Mouse (Mus musculus) lung, postnatal 0 days (tissue): ENCODE data around the gene Aff1. TPM values are rescaled to one million over a fixed set of nuclear protein-coding genes. Genes with fewer than 3 reads are reported as not detected.

Experiments
- ATAC-seq: fragments of 200-750 bp; cut with Nextera tagmentation; 2 replicates; pipeline ENCODE4 v1.8.0; 2017; ENCODE audit warnings: moderate library complexity
- DNase-seq: peaks from one replicate; pipeline ENCODE4 v3.0.0-alpha.2; 2016; ENCODE audit warnings: low spot score
- H3K27ac ChIP-seq: fragments of 300-500 bp; sonication (generic); 2 replicates; pipeline ENCODE4 v1.5.1; 2014; ENCODE audit warnings: antibody characterized with exemption, mild to moderate bottlenecking, low read length, mixed read lengths
- H3K27me3 ChIP-seq: fragments of 300-500 bp; sonication (generic); replicated peaks from 2 replicates; pipeline ENCODE4 v1.6.1; 2014; ENCODE audit warnings: low read length, mixed read lengths; ENCODE audit not compliant: insufficient read depth
- H3K36me3 ChIP-seq: fragments of 300-500 bp; sonication (generic); 2 replicates; pipeline ENCODE4 v1.6.1; 2014; ENCODE audit warnings: low read length, mixed read lengths; ENCODE audit not compliant: insufficient read depth
- H3K4me1 ChIP-seq: fragments of 300-500 bp; sonication (generic); 2 replicates; pipeline ENCODE4 v1.6.1; 2014; ENCODE audit warnings: antibody characterized with exemption, low read depth, low read length, mixed read lengths; ENCODE audit not compliant: insufficient read depth
- H3K4me2 ChIP-seq: fragments of 300-500 bp; sonication (generic); replicated peaks from 2 replicates; pipeline ENCODE4 v1.6.1; 2014; ENCODE audit warnings: low read depth, mild to moderate bottlenecking, low read length, moderate library complexity, mixed read lengths
- H3K4me3 ChIP-seq: fragments of 300-500 bp; sonication (generic); 2 replicates; pipeline ENCODE4 v1.5.1; 2014; ENCODE audit warnings: low read depth, low read length
- H3K9ac ChIP-seq: fragments of 300-500 bp; sonication (generic); replicated peaks from 2 replicates; pipeline ENCODE4 v1.6.1; 2014; ENCODE audit warnings: low read depth, mild to moderate bottlenecking
- H3K9me3 ChIP-seq: fragments of 300-500 bp; sonication (generic); 2 replicates; pipeline ENCODE4 v1.6.1; 2016; ENCODE audit warnings: low read length, mixed read lengths
- CTCF ChIP-seq: IDR thresholded peaks from 2 replicates; pipeline ENCODE4 v1.5.1; 2016; ENCODE audit warnings: antibody characterized with exemption, mild to moderate bottlenecking
- EP300 ChIP-seq: IDR thresholded peaks from 2 replicates; pipeline ENCODE4 v1.6.1; 2016; ENCODE audit warnings: antibody characterized with exemption, mild to moderate bottlenecking, control low read depth
- WGBS: fragments of 180-500 bp; shearing (Covaris S2); extraction: QIAGEN DNeasy Blood & Tissue Kit; methylation state at CpG from one replicate; pipeline ENCODE4 v1.1.7; 2014; 5-methylcytosine and 5-hydroxymethylcytosine counted together
- polyA plus RNA-seq: library from polyadenylated mRNA; unstranded; fragments of >200 nt; fragmentation: Nextera tagmentation; extraction: Ambion mirVana; gene quantifications from 2 replicates; pipeline ENCODE4 v1.2.1, GENCODE M21; 2015

The Aff1 gene
- polyA plus RNA-seq, 1 experiment from 2014 or later = 9.4 TPM

GRCm38 (mm10) chr5:103699537-103699936 lies 7.4 kb downstream of the Aff1 start:
- no peak overlapping the region for H3K9ac ChIP-seq
- ATAC-seq = no peak

GRCm38 (mm10) chr5:103700661-103701060 lies 8.5 kb downstream of the Aff1 start:
- 91% methylated on average over 2 of the region's 2 CpGs for whole genome bisulfite sequencing
- no peaks in the 10 kb centered on the region for H3K4me1 ChIP-seq
- TF ChIP-seq CTCF (no peak), EP300 (no peak)
- no peak overlapping the region for H3K4me2 ChIP-seq
- ATAC-seq (no peak), DNase-seq (no peak)
- no peaks in the 10 kb centered on the region for H3K27me3 ChIP-seq
- no peak overlapping the region for H3K9ac ChIP-seq
- H3K4me3 ChIP-seq = no peak overlapping the region
- H3K27ac ChIP-seq = no peak overlapping the region
- no peaks in the 10 kb centered on the region for H3K9me3 ChIP-seq
- no peaks in the 10 kb centered on the region for H3K36me3 ChIP-seq

More at GRCm38 (mm10) chr5:103699537-103699936, 7.4 kb downstream of the Aff1 start:
- no peaks in the 10 kb centered on the region for H3K36me3 ChIP-seq
- WGBS = 50% methylated on average over 4 of the region's 4 CpGs
- no peak overlapping the region for H3K4me3 ChIP-seq
- no peak overlapping the region for H3K4me2 ChIP-seq
- no peaks in the 10 kb centered on the region for H3K9me3 ChIP-seq
- H3K27ac ChIP-seq = no peak overlapping the region
- H3K4me1 ChIP-seq = no peaks in the 10 kb centered on the region
- no peaks in the 10 kb centered on the region for H3K27me3 ChIP-seq
- TF ChIP-seq EP300 = no peak
- TF ChIP-seq CTCF = no peak
- DNase-seq = no peak

- 68% methylated on average over 3 of the region's 3 CpGs for WGBS
- H3K36me3 ChIP-seq = no peaks in the 10 kb centered on the region
- H3K9me3 ChIP-seq = no peaks in the 10 kb centered on the region
- H3K9ac ChIP-seq = no peak overlapping the region
- TF ChIP-seq CTCF (peak; percentile 47), EP300 (no peak)
- no peaks in the 10 kb centered on the region for H3K4me1 ChIP-seq
- ATAC-seq = no peak
- H3K27me3 ChIP-seq = no peaks in the 10 kb centered on the region
- no peak overlapping the region for H3K4me2 ChIP-seq
- H3K4me3 ChIP-seq = no peak overlapping the region
- H3K27ac ChIP-seq = no peak overlapping the region
- no peak for DNase-seq
These were observed 9.3 kb downstream of the Aff1 start for GRCm38 (mm10) chr5:103701466-103701865.

GRCm38 (mm10) chr5:103702527-103702926 lies 10.4 kb downstream of the Aff1 start:
- Histone ChIP-seq H3K27me3 (no peaks in the 10 kb centered on the region), H3K4me3 (no peak overlapping the region), H3K27ac (no peak overlapping the region), H3K9me3 (no peaks in the 10 kb centered on the region), H3K4me2 (no peak overlapping the region), H3K36me3 (no peaks in the 10 kb centered on the region), H3K9ac (no peak overlapping the region), H3K4me1 (no peaks in the 10 kb centered on the region)
- DNase-seq = no peak
- TF ChIP-seq EP300 (no peak), CTCF (no peak)
- ATAC-seq = no peak
- 58% methylated on average over 6 of the region's 6 CpGs for WGBS

- DNase-seq (no peak), ATAC-seq (no peak)
- 89% methylated on average over 4 of the region's 4 CpGs for WGBS
- Histone ChIP-seq H3K27me3 (no peaks in the 10 kb centered on the region), H3K9ac (no peak overlapping the region), H3K4me3 (no peak overlapping the region), H3K4me2 (no peak overlapping the region), H3K9me3 (no peaks in the 10 kb centered on the region), H3K4me1 (no peaks in the 10 kb centered on the region), H3K36me3 (no peaks in the 10 kb centered on the region), H3K27ac (no peak overlapping the region)
- TF ChIP-seq CTCF (no peak), EP300 (no peak)
These were observed 13.2 kb downstream of the Aff1 start for GRCm38 (mm10) chr5:103705331-103705730.

GRCm38 (mm10) chr5:103705874-103706273 lies 13.7 kb downstream of the Aff1 start:
- H3K4me1 ChIP-seq = no peaks in the 10 kb centered on the region
- H3K36me3 ChIP-seq = no peaks in the 10 kb centered on the region
- no peak overlapping the region for H3K27ac ChIP-seq
- H3K27me3 ChIP-seq = no peaks in the 10 kb centered on the region
- no peak overlapping the region for H3K4me2 ChIP-seq
- no peak overlapping the region for H3K4me3 ChIP-seq
- no peak for ATAC-seq
- WGBS = 65% methylated on average over 1 of the region's 1 CpGs
- TF ChIP-seq EP300 (no peak), CTCF (no peak)
- no peak for DNase-seq
- no peak overlapping the region for H3K9ac ChIP-seq
- no peaks in the 10 kb centered on the region for H3K9me3 ChIP-seq

GRCm38 (mm10) chr5:103709044-103709443 lies 16.9 kb downstream of the Aff1 start:
- no peak overlapping the region for H3K4me3 ChIP-seq
- DNase-seq (no peak), ATAC-seq (peak; percentile 54; the same call in 1 of the 2 replicates)
- no peak overlapping the region for H3K4me2 ChIP-seq
- no peak overlapping the region for H3K9ac ChIP-seq
- H3K27me3 ChIP-seq = no peaks in the 10 kb centered on the region
- no peaks in the 10 kb centered on the region; the same call in 1 of the 2 replicates for H3K4me1 ChIP-seq
- no peaks in the 10 kb centered on the region for H3K36me3 ChIP-seq
- 69% methylated on average over 3 of the region's 3 CpGs for WGBS
- H3K9me3 ChIP-seq = no peaks in the 10 kb centered on the region
- TF ChIP-seq CTCF (no peak), EP300 (no peak)
- H3K27ac ChIP-seq = no peak overlapping the region
